Mouse (Mus musculus): ENCODE measurements at regions not wholly inside any gene's neighbourhood (a gene's known extent, or its start where the extent isn't known, plus 50 kb on each side); places are given as distances from the start of the nearest gene placed in this dataset.

DNA sequence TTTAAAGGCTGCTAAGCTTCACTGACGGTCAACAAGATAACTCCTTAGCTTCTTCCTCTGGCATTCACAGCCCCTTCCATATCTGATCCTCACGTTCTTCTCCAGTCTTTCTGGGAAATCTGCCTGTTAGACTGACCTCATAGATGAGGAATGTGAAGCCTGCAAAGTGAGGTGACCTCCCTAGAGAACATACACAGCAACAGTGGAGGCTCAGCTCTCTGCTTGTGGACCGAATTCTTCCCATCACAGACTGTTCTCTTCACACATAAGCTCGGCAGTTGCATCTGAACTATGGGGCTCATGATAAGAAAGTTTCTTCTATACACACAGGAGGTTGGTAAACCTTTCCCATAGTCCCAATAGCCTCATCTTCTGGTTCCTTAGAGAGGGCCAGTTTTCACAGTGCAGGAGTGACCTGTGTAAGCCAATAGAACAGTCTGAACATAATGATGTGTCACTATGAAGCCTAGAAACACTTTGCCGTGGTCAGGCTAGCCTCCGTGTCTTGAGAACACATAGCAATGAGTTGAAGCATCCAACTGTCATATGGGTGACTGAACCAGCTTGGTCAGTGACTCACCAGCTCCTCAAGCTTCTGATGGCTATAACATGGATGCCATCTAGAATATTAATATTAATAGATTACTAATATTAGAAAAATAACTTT, 434.1 kb upstream of the Gm26657 start:
- no peak overlapping the region for H3K27ac ChIP-seq (ENCODE audit: low read depth)
- ATAC-seq (replicated peaks; ENCODE audit: low FRiP score, low TSS enrichment, low read depth), result no peak
- DNase-seq (ENCODE audit: low spot score), result no peak
- no peak overlapping the region for H3K4me2 ChIP-seq (ENCODE audit: low read length)
- no peak overlapping the region for H3K9ac ChIP-seq (ENCODE audit: low read length)
- WGBS, result 54% methylated on average over 6 of the region's 6 CpGs
- no peaks in the 10 kb centered on the region for H3K36me3 ChIP-seq (ENCODE audit: control insufficient read depth, insufficient read depth, low read length)
- H3K4me1 ChIP-seq (replicated peaks; ENCODE audit: control insufficient read depth, insufficient read depth, low read length), result peaks cover 4% of the 10 kb centered on the region; the same call in 1 of the 2 replicates
- H3K4me3 ChIP-seq (ENCODE audit: low read depth, low read length), result no peak overlapping the region
- no peaks in the 10 kb centered on the region for H3K27me3 ChIP-seq (replicated peaks; ENCODE audit: control insufficient read depth, insufficient read depth, low read length)
- H3K9me3 ChIP-seq (ENCODE audit: control insufficient read depth, low read length), result no peaks in the 10 kb centered on the region

DNA sequence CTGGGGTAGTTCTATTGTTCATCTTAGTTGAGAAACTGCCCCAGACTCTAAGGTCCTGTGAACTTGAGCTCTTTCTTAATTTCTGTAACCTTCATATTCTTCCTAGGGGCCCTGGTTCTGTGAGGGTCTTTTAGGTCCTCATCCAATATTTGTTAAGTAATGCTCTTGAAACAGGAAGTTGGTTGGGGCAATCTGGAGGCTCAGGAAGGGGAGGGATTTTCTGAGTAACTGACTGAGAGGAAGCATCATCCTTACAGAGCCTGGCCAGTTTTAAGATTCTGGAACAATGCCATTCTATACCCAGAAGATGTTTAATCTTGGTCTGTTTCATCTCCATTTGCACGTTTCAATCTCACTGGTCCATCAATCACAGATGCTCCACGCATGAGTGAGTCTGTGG, 435.6 kb upstream of the Gm26657 start:
- DNase-seq (ENCODE audit: low spot score) (no peak), ATAC-seq (replicated peaks; ENCODE audit: low FRiP score, low TSS enrichment, low read depth) (no peak)
- no peak overlapping the region for H3K9ac ChIP-seq (ENCODE audit: low read length)
- H3K27ac ChIP-seq (ENCODE audit: low read depth), result no peak overlapping the region
- no peaks in the 10 kb centered on the region for H3K9me3 ChIP-seq (ENCODE audit: control insufficient read depth, low read length)
- H3K36me3 ChIP-seq (ENCODE audit: control insufficient read depth, insufficient read depth, low read length), result no peaks in the 10 kb centered on the region
- WGBS, result 30% methylated on average over 2 of the region's 2 CpGs
- H3K4me3 ChIP-seq (ENCODE audit: low read depth, low read length), result no peak overlapping the region
- no peak overlapping the region for H3K4me2 ChIP-seq (ENCODE audit: low read length)
- H3K27me3 ChIP-seq (replicated peaks; ENCODE audit: control insufficient read depth, insufficient read depth, low read length), result no peaks in the 10 kb centered on the region
- H3K4me1 ChIP-seq (replicated peaks; ENCODE audit: control insufficient read depth, insufficient read depth, low read length), result peaks cover 4% of the 10 kb centered on the region; the same call in 1 of the 2 replicates

DNA sequence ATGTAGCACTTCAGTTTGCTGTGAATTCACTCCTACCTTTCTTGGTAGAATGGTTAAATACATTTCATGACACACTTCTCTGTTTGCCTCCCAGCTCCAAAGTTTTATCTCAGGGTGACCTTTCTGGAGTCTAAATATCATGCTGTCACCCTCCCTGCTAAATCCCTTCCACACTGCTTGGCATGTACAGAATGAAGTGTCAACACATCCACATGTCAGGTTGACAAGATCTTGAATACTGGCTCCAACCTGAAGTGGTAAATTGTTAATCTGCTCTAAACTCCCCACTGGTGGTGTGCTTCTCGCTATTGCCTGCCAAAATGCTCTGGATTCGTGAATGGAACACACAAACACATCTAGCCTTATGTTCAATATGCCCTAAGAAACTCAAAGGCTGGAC, 451.9 kb upstream of the Gm26657 start:
- 91% methylated on average over 2 of the region's 2 CpGs for WGBS
- H3K4me1 ChIP-seq (replicated peaks; ENCODE audit: control insufficient read depth, insufficient read depth, low read length), result no peaks in the 10 kb centered on the region
- no peaks in the 10 kb centered on the region for H3K27me3 ChIP-seq (replicated peaks; ENCODE audit: control insufficient read depth, insufficient read depth, low read length)
- no peak overlapping the region for H3K27ac ChIP-seq (ENCODE audit: low read depth)
- H3K4me3 ChIP-seq (ENCODE audit: low read depth, low read length), result no peak overlapping the region
- H3K9me3 ChIP-seq (ENCODE audit: control insufficient read depth, low read length), result no peaks in the 10 kb centered on the region
- no peak overlapping the region for H3K9ac ChIP-seq (ENCODE audit: low read length)
- H3K4me2 ChIP-seq (ENCODE audit: low read length), result no peak overlapping the region
- DNase-seq (ENCODE audit: low spot score) (no peak), ATAC-seq (replicated peaks; ENCODE audit: low FRiP score, low TSS enrichment, low read depth) (no peak)
- H3K36me3 ChIP-seq (ENCODE audit: control insufficient read depth, insufficient read depth, low read length), result no peaks in the 10 kb centered on the region

DNA sequence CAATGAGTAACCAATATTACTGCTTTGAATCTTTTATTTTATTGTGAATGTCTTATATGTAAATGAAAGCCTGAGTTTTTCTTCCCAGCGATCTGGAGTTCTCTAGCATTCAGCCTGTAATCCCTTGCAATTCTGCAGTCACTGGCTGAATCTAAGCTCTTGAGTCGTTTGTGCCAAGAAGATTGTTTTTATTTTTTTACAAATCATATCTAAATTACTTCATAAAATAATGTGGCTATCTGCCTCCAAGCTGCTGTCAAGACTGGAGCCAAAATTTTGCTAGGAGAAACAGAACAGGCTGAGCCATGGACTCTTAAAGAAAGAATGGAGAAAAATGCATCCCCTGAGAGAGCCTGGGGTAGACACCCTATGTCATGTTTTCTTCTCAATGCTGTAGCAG, 455.4 kb upstream of the Gm26657 start:
- Histone ChIP-seq H3K27me3 (replicated peaks; ENCODE audit: control insufficient read depth, insufficient read depth, low read length) (no peaks in the 10 kb centered on the region), H3K27ac (ENCODE audit: low read depth) (no peak overlapping the region), H3K4me3 (ENCODE audit: low read depth, low read length) (no peak overlapping the region), H3K9ac (ENCODE audit: low read length) (no peak overlapping the region), H3K4me2 (ENCODE audit: low read length) (no peak overlapping the region), H3K9me3 (ENCODE audit: control insufficient read depth, low read length) (no peaks in the 10 kb centered on the region), H3K36me3 (ENCODE audit: control insufficient read depth, insufficient read depth, low read length) (no peaks in the 10 kb centered on the region), H3K4me1 (replicated peaks; ENCODE audit: control insufficient read depth, insufficient read depth, low read length) (no peaks in the 10 kb centered on the region)
- WGBS, result 69% methylated on average over 2 of the region's 2 CpGs
- DNase-seq (ENCODE audit: low spot score) (no peak), ATAC-seq (replicated peaks; ENCODE audit: low FRiP score, low TSS enrichment, low read depth) (no peak)

DNA sequence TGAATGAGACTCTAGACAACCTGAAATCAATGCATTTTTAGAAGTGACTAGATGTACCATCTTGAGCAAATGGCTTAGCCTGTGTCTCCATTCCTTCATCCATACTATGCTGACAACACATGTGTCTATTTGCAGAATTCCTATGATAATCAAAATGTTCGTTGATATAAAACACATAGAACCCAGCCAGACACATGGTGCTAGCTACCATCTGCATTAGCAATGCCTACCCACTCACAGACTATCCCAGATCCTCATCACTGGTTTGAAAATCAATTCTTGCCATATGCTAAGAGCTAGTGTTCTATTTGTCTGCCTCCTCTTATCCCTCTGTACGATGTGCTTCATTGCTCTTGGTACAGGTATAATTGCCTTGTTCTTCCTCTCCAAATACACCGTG, 464.0 kb upstream of the Gm26657 start:
- Histone ChIP-seq H3K4me1 (replicated peaks; ENCODE audit: control insufficient read depth, insufficient read depth, low read length) (no peaks in the 10 kb centered on the region), H3K27me3 (replicated peaks; ENCODE audit: control insufficient read depth, insufficient read depth, low read length) (no peaks in the 10 kb centered on the region), H3K4me2 (ENCODE audit: low read length) (no peak overlapping the region), H3K4me3 (ENCODE audit: low read depth, low read length) (no peak overlapping the region), H3K9me3 (ENCODE audit: control insufficient read depth, low read length) (no peaks in the 10 kb centered on the region), H3K9ac (ENCODE audit: low read length) (no peak overlapping the region), H3K36me3 (ENCODE audit: control insufficient read depth, insufficient read depth, low read length) (no peaks in the 10 kb centered on the region), H3K27ac (ENCODE audit: low read depth) (no peak overlapping the region)
- ATAC-seq (replicated peaks; ENCODE audit: low FRiP score, low TSS enrichment, low read depth) (no peak), DNase-seq (ENCODE audit: low spot score) (no peak)
- WGBS, result 88% methylated on average over 3 of the region's 3 CpGs

DNA sequence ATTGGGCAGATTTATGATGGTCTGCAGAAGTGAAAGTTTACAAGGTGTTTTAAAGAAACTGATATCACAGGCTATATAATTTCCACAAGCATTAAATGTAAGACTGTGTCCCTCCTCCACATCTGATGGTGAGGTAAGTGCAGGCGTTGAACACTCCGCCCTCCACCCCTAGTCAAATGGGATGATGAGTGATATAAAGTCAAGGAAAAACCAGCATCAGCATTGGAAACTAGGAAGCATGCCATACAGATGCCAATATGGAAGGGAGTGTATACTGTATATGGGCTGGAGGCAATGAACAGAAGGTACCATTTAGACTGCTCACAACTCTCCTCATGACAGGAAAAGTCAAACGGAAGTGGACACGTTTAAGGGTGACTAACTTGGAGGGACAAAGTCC, 468.5 kb upstream of the Gm26657 start:
- Histone ChIP-seq H3K9ac (ENCODE audit: low read length) (no peak overlapping the region), H3K4me1 (replicated peaks; ENCODE audit: control insufficient read depth, insufficient read depth, low read length) (no peaks in the 10 kb centered on the region), H3K36me3 (ENCODE audit: control insufficient read depth, insufficient read depth, low read length) (no peaks in the 10 kb centered on the region), H3K27ac (ENCODE audit: low read depth) (no peak overlapping the region), H3K4me2 (ENCODE audit: low read length) (no peak overlapping the region), H3K4me3 (ENCODE audit: low read depth, low read length) (no peak overlapping the region), H3K27me3 (replicated peaks; ENCODE audit: control insufficient read depth, insufficient read depth, low read length) (no peaks in the 10 kb centered on the region), H3K9me3 (ENCODE audit: control insufficient read depth, low read length) (no peaks in the 10 kb centered on the region)
- DNase-seq (ENCODE audit: low spot score) (no peak), ATAC-seq (replicated peaks; ENCODE audit: low FRiP score, low TSS enrichment, low read depth) (no peak)
- 89% methylated on average over 4 of the region's 4 CpGs for WGBS

DNA sequence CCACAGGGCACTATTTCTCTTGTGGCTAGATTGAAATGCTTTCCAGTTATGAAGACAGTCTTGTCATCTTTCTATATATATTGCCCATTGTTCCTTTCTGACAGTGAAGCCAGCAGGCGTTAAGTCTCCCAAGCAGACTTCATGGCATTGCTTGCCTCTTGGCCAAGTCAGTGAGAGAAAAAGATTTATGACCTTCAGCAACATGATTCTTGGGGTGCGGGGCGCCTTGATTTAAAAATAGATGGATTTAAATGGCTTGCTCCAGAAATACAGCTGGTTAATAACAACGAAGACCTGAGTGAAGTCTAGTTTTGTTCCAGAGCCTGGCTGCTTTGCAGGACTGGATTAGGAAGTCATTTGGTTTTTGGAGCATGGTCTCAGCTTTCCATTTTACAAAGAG, 475.2 kb upstream of the Gm26657 start:
- no peak overlapping the region for H3K27ac ChIP-seq (ENCODE audit: low read depth)
- no peaks in the 10 kb centered on the region for H3K36me3 ChIP-seq (ENCODE audit: control insufficient read depth, insufficient read depth, low read length)
- no peak overlapping the region for H3K4me2 ChIP-seq (ENCODE audit: low read length)
- no peak for DNase-seq (ENCODE audit: low spot score)
- no peak for ATAC-seq (replicated peaks; ENCODE audit: low FRiP score, low TSS enrichment, low read depth)
- no peak overlapping the region for H3K9ac ChIP-seq (ENCODE audit: low read length)
- H3K4me3 ChIP-seq (ENCODE audit: low read depth, low read length), result no peak overlapping the region
- 79% methylated on average over 4 of the region's 4 CpGs for WGBS
- no peaks in the 10 kb centered on the region for H3K27me3 ChIP-seq (replicated peaks; ENCODE audit: control insufficient read depth, insufficient read depth, low read length)
- H3K9me3 ChIP-seq (ENCODE audit: control insufficient read depth, low read length), result no peaks in the 10 kb centered on the region
- H3K4me1 ChIP-seq (replicated peaks; ENCODE audit: control insufficient read depth, insufficient read depth, low read length), result no peaks in the 10 kb centered on the region

DNA sequence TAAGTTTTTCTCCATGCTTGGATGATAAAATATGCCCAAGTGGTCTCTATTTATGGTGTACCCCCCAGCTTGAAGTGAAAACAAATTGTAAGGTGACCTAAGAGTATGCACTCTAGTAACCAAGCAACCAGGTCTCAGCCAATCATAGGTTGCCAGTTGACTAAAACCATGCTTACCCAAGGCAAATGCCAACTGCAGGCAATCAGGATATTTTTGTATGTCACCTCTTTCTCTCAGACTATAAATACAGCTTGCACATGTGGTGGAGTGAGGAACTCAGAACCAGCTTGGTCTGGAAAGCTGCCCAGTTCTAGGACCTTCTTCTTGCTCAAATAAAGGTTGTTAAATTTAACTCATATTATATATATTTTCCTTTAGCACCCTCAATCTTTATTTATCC, 476.0 kb upstream of the Gm26657 start:
- H3K9me3 ChIP-seq (ENCODE audit: control insufficient read depth, low read length), result no peaks in the 10 kb centered on the region
- no peak overlapping the region for H3K4me3 ChIP-seq (ENCODE audit: low read depth, low read length)
- H3K27ac ChIP-seq (ENCODE audit: low read depth), result no peak overlapping the region
- DNase-seq (ENCODE audit: low spot score) (no peak), ATAC-seq (replicated peaks; ENCODE audit: low FRiP score, low TSS enrichment, low read depth) (no peak)
- H3K4me1 ChIP-seq (replicated peaks; ENCODE audit: control insufficient read depth, insufficient read depth, low read length), result no peaks in the 10 kb centered on the region
- H3K36me3 ChIP-seq (ENCODE audit: control insufficient read depth, insufficient read depth, low read length), result no peaks in the 10 kb centered on the region
- no peak overlapping the region for H3K9ac ChIP-seq (ENCODE audit: low read length)
- no peak overlapping the region for H3K4me2 ChIP-seq (ENCODE audit: low read length)
- no peaks in the 10 kb centered on the region for H3K27me3 ChIP-seq (replicated peaks; ENCODE audit: control insufficient read depth, insufficient read depth, low read length)

DNA sequence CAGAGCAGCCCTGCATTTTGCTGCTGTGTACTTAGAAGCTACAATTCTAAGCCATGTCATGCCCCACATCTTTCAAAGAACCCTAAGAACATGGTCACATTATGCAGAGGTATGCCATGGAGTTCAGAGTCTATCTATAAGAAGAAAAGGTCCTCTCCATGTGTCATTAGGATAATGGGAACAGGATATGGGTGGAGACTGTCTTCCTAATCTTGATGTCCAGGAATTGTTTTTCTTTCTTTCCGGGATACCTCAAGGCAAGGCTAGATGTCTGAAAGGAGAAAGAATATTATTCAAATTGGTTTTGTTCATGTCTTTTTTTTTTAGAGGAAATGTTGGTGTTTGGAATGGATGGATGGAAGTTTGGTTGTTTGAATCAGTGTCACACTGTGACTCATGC, 477.3 kb upstream of the Gm26657 start:
- ATAC-seq (replicated peaks; ENCODE audit: low FRiP score, low TSS enrichment, low read depth) (no peak), DNase-seq (ENCODE audit: low spot score) (no peak)
- H3K36me3 ChIP-seq (ENCODE audit: control insufficient read depth, insufficient read depth, low read length), result no peaks in the 10 kb centered on the region
- no peak overlapping the region for H3K9ac ChIP-seq (ENCODE audit: low read length)
- no peaks in the 10 kb centered on the region for H3K4me1 ChIP-seq (replicated peaks; ENCODE audit: control insufficient read depth, insufficient read depth, low read length)
- H3K27me3 ChIP-seq (replicated peaks; ENCODE audit: control insufficient read depth, insufficient read depth, low read length), result no peaks in the 10 kb centered on the region
- H3K4me3 ChIP-seq (ENCODE audit: low read depth, low read length), result no peak overlapping the region
- no peak overlapping the region for H3K27ac ChIP-seq (ENCODE audit: low read depth)
- no peaks in the 10 kb centered on the region for H3K9me3 ChIP-seq (ENCODE audit: control insufficient read depth, low read length)
- H3K4me2 ChIP-seq (ENCODE audit: low read length), result no peak overlapping the region
- WGBS, result 70% methylated on average over 1 of the region's 1 CpGs

Data from intestine, embryonic 14.5 days (tissue).